Mouse (Mus musculus): Measurements from ENCODE around the gene Gm43517. TPM values are rescaled to one million over a fixed set of nuclear protein-coding genes. Genes with fewer than 3 reads are reported as not detected.

Gene Gm43517
- total RNA-seq, 2 experiments from 2014 or later, result not detected

DNA sequence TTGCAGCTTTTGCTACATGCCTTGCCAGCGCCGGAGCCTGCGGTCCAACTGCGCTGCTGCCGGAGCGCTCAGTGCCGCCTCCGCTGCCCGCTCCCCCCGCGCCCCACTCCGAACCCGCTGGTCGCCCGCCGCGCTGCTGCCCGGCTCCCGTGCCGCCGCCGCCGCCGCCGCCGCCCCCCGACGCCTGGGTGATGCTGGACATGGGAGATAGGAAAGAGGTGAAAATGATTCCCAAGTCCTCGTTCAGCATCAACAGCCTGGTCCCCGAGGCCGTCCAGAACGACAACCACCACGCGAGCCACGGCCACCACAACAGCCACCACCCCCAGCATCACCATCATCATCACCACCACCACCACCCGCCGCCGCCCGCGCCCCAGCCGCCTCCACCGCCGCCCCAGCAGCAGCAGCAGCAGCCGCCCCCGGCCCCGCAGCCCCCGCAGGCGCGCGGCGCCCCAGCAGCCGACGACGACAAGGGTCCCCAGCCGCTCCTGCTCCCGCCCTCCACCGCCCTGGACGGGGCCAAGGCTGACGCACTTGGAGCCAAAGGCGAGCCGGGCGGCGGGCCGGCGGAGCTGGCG is 589 bp upstream of the Gm43517 start:
- no peak for ATAC-seq (ENCODE audit: poor library complexity, severe bottlenecking)

DNA sequence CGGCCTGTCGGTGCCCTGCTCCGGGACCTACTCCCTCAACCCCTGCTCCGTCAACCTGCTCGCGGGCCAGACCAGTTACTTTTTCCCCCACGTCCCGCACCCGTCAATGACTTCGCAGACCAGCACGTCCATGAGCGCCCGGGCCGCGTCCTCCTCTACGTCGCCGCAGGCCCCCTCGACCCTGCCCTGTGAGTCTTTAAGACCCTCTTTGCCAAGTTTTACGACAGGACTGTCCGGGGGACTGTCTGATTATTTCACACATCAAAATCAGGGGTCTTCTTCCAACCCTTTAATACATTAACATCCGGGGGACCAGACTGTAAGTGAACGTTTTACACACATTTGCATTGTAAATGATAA is 637 bp downstream of the Gm43517 start:
- no peak for ATAC-seq (ENCODE audit: poor library complexity, severe bottlenecking)

DNA sequence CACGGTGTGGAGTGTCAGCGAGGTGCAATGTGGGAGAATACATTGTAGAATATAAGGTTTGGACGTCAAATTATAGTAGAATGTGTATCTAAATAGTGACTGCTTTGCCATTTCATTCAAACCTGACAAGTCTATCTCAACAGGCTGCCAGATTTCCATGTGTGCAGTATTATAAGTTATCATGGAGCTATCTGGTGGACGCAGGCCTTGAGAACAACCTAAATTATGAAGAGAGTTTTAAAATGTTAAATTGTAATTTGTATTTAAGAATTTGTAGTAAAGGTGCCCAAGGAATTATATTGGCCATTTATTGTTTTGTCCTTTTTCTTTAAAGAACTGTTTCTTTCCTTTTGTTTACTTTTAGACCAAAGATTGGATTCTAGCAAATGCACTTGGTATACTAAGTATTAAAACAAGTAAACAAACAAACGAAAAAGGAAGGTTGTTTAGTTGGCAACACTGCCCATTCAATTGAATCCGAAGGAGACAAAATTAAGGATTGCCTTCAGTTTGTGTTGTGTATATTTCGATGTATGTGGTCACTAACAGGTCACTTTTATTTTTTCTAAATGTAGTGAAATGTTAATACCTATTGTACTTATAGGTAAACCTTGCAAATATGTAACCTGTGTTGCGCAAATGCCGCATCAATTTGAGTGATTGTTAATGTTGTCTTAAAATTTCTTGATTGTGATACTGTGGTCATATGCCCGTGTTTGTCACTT is 1.3 kb downstream of the Gm43517 start:
- ATAC-seq (ENCODE audit: poor library complexity, severe bottlenecking), result no peak

DNA sequence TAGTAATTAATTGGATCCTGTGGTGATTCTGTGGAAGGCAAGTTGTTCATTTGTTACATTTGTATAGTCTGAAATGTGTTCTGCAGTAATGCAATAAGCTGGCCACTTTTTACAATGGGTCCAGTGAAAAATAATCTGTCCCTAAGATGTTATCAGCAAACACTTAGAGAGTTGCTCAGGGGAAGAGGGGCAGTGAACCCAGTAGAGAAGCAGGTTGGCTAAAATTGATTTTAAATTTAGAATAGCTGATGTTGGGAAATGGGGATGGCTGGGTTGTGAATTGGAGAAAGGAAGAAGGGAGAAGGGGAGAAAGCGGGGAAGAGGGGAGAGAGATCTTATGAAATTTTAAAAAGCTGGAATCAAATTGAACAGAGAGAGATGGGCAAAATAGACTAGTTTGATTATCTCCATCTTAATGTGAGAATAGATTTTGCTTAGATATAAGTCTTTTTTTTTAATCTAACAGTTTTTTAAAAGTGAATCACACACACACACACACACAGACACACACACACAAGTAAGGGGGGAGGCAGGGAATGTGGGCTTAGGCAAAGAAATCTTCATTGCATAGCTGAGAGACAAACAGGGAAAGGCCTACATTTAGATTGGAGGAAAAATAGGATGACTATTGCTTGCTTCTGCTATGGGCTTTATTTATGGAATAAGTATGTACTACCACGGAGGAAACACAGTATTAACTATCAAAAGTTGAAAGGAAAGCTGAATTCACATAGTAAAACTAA is 3.1 kb downstream of the Gm43517 start:
- no peak for ATAC-seq (ENCODE audit: poor library complexity, severe bottlenecking)

DNA sequence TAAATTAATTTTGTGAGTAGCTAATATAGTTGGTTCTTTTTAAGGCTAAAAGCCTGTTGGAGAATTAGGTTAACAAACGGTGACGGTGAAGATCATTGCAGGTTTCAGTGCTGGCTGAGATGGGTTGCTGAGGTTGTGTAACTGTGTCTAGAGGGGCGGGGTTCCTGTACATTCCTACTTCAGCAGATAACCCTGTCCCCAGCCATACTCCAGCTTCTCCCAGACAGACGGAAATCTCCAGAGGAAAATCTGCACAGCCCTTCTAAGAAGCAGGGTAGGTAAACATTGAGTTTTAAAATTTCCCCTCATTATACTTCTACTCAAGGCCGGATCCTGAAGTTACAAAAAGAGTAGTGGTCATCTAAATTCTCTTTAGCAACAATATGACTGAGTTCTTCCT is 4.7 kb downstream of the Gm43517 start:
- no peak for ATAC-seq (ENCODE audit: poor library complexity, severe bottlenecking)

DNA sequence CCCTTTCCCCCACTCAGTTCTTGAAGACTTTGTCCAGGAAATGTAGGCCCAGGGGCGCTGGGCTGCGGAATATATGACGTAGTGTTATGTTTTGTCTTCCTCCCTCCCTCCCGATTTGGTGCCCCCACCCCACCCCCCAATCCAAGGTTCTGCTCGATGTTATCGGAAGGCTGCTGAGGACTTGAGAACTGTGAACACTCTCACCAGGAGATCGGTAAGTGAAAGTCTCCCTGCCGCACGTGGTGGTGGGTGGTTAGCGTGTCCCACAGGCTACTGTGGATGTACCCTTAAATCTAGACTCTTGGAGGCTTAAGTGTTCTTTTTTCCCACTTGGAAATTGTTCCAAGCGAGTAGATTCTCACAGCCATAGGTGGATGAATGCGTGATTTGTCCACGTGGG is 5.3 kb downstream of the Gm43517 start:
- no peak for ATAC-seq (ENCODE audit: poor library complexity, severe bottlenecking)

DNA sequence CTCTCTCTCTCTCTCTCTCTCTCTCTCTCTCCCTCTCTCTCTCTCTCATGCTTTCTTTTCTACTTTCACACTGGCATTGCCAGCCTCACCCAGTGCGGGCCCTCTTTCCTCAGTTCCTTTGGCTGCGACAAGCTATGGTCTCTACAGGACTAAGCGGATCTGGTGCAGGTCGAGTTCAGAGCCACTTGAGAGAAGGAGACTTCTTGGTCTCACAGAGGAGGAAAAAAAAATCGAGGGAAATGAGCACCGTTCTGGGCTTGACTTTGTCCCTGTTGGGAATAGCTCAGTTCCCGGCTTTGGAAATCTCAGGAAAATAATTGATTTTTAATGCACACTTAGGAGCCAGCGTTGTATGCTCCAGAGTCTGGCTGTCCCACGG is 5.9 kb downstream of the Gm43517 start:
- no peak for ATAC-seq (ENCODE audit: poor library complexity, severe bottlenecking)

GRCm38 (mm10) chr12:49391305-49392040 is 6.5 kb downstream of the Gm43517 start:
- ATAC-seq (ENCODE audit: poor library complexity, severe bottlenecking), result no peak

DNA sequence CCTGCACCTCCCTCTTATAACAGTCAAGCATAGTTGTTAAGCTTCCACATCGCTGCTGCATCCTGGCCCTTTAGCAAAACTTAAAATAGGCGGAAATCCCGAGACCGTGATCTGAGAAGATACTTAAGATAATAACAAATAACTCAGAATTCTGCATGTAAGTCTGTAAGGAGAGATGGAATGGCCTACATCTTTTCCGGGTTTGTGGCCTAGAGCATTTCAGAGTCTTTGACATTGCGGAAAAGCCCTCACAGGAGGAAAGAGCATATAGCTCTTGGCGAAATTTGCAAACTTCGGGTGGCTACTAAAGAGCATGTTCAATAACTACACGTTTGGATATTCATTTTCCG is 7.0 kb downstream of the Gm43517 start:
- no peak for ATAC-seq (ENCODE audit: poor library complexity, severe bottlenecking)

DNA sequence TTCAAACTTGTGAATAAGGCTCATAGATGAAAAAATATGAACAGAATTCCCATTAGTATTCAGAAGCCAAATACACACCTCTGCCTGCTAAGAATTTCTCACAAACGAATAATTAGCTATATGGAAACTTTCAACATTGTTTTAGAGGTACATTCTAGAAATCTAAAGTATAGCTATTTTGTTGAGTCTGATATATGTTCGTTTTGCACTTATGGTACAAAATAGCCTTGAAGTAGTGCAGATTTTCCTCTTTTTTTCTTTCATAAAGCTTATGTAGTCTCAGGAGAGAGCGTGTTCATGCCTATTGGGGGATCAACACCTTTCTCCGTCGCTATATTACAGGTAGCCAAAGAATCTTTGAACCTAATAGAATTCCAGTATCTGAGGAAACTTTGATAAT is 7.9 kb downstream of the Gm43517 start:
- ATAC-seq (ENCODE audit: poor library complexity, severe bottlenecking), result no peak

- no peak for ATAC-seq (ENCODE audit: poor library complexity, severe bottlenecking)
Measured at GRCm38 (mm10) chr12:49393639-49394038, 8.7 kb downstream of the Gm43517 start.

DNA sequence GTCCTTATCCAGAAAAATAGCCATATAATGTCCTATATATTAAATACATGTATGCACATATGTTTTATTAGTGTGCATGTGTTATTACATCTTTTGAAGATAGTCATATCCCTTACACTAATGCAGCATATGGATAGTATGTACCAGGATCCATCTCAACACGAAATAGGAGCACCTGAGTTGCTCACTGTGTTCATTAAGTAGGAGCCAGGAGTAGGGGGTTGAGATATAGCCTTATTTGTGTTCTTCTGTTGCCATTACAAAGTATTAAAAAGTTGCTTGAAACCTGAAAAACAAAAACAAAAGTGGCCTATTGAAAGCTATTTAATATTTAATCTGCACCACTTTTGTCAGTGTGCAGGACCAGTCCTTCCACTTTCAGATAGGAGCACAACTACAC is 9.2 kb downstream of the Gm43517 start:
- no peak for ATAC-seq (ENCODE audit: poor library complexity, severe bottlenecking)

DNA sequence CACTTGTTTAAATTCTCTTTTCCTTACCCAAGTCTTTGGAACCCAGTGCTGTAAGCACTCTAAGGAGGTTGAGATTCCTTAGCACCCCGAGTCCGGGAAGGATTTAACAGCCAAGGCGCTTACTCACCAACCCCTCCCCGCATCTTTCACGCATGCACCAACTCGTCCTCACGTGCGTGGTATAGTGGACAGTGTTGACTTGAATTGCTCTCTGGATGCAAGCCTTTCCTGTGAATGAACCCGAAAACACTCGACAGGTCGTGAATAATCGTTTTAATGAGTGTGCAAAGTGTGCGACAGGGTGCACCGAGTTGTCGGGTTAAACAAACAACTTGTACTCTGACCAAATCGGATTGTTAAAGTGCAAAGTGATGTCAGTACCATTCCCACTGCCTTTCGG is 9.9 kb downstream of the Gm43517 start:
- no peak for ATAC-seq (ENCODE audit: poor library complexity, severe bottlenecking)

GRCm38 (mm10) chr12:49395969-49396368 is 11.0 kb downstream of the Gm43517 start:
- ATAC-seq (ENCODE audit: poor library complexity, severe bottlenecking), result no peak

DNA sequence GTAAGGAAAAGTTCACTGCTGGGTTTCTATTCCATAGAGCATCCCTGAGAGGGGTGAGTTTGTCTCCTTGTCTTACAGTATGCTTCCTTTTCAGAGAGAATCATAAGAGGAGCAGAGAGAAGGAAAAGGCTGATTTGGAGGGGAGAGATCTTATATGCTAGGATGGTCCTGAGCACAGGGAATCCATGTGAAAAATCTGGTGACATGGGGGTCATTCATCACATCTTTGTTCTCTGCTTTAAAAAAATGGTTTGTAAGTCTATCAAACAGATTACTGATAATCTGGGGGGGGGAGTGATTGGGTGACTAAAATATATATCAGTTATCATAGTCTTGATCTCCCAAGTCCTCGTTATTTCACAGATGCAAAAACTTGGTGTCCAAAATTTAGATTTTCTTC is 11.8 kb downstream of the Gm43517 start:
- no peak for ATAC-seq (ENCODE audit: poor library complexity, severe bottlenecking)

GRCm38 (mm10) chr12:49397443-49398162 is 12.6 kb downstream of the Gm43517 start:
- no peak for ATAC-seq (ENCODE audit: poor library complexity, severe bottlenecking)

- no peak for ATAC-seq (ENCODE audit: poor library complexity, severe bottlenecking)
Measured at GRCm38 (mm10) chr12:49398163-49398540, 13.2 kb downstream of the Gm43517 start.

GRCm38 (mm10) chr12:49398636-49399035 is 13.7 kb downstream of the Gm43517 start:
- no peak for ATAC-seq (ENCODE audit: poor library complexity, severe bottlenecking)

GRCm38 (mm10) chr12:49399611-49400010 is 14.6 kb downstream of the Gm43517 start:
- ATAC-seq (ENCODE audit: poor library complexity, severe bottlenecking), result no peak

DNA sequence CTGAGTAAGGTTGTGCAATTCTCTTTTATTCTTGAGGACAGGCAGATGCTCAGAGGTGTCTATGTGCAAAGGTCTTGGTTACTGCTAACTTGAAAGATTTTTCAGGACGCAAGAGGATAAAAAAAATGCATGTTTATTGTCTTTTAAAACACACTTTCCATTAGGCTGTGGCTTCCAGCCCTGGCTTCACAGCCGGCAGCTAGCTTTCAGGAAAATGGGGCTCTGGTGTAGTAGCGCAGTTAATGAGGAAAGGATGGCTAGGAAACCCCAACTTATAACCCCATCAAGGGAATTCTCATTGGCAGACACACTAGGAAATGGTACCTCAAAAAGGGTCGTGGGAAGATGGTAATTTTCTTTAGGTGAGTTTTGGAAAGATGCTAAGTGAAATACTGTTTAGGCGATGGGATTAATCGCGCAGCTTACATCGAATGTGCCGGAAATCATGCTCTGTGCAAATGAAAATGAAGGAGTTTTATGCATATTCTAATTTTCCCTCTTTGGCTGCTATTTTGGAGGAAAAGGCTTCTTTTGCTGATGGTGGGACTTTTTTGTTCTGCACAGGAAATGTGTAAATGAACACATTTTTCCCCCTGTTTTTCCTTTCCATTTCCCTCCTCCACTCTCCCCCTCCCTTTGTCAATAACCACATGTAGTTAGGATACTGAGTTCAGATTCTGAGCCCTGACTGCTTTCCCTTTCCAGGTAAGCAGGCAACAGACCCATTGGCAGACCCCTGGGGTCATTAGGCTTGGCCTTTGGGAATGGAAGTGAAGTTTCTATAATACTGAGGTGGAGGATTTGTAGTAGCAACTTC is 15.3 kb downstream of the Gm43517 start:
- no peak for ATAC-seq (ENCODE audit: poor library complexity, severe bottlenecking)

DNA sequence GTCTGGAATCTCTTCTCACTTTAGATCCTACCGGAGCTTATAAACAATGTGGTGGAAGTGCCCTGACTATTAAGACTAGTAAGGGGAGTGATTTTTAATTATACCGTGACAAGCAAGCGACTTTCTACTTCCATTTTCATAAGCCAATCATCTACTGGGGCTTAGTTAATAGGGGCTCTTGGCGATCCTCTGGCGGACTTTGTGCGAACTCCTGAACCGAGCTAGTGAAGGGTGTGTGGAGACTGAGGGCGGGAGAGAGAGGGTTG is 15.8 kb downstream of the Gm43517 start:
- ATAC-seq (ENCODE audit: poor library complexity, severe bottlenecking), result no peak

Data from megakaryocyte, adult 5-6 weeks (primary cell).